Mouse (Mus musculus) cerebellum, adult 11 months (tissue): ENCODE data around the gene Glb1.
"Not testable (repeated sequence)": the region's sequence is repeated elsewhere in the genome, so short reads cannot be mapped to it uniquely, and the experiment has no call there.

Experiments used
- DNase-seq: peaks from one replicate; pipeline ENCODE4 v3.0.0; 2022

Gene Glb1

GRCm38 (mm10) chr9:114502711-114503427, 102.0 kb downstream of the Glb1 start:
- no peak for DNase-seq

GRCm38 (mm10) chr9:114504816-114505215, 103.9 kb downstream of the Glb1 start, which contains the start of gene Ccr4:
Gene Ccr4 (minus strand): TSS chr9:114504916.
- no peak for DNase-seq

- DNase-seq = no peak
Measured at GRCm38 (mm10) chr9:114506564-114506963, 105.7 kb downstream of the Glb1 start.

- DNase-seq = no peak
Measured at GRCm38 (mm10) chr9:114507421-114507820, 106.5 kb downstream of the Glb1 start.

- no peak for DNase-seq
Measured at GRCm38 (mm10) chr9:114509785-114510184, 108.9 kb downstream of the Glb1 start.

- no peak for DNase-seq
Measured at GRCm38 (mm10) chr9:114512831-114513230, 112.0 kb downstream of the Glb1 start.

- DNase-seq = no peak
Measured at GRCm38 (mm10) chr9:114515364-114515763, 114.5 kb downstream of the Glb1 start, which contains the start of gene C130032M10Rik. Gene C130032M10Rik (plus strand): TSS chr9:114515697.

- DNase-seq = no peak
Measured at GRCm38 (mm10) chr9:114517924-114518497, 117.1 kb downstream of the Glb1 start.

GRCm38 (mm10) chr9:114518812-114519477, 118.1 kb downstream of the Glb1 start:
- DNase-seq = no peak

- DNase-seq = not testable (repeated sequence)
Measured at GRCm38 (mm10) chr9:114520529-114520928, 119.7 kb downstream of the Glb1 start.

- no peak for DNase-seq
Measured at GRCm38 (mm10) chr9:114522041-114522440, 121.2 kb downstream of the Glb1 start.

GRCm38 (mm10) chr9:114522501-114522900, 121.6 kb downstream of the Glb1 start:
- DNase-seq = no peak
